Mouse (Mus musculus) T-helper 2 cell (primary cell): ENCODE measurements at regions not wholly inside any gene's neighbourhood (a gene's known extent, or its start where the extent isn't known, plus 50 kb on each side); places are given as distances from the start of the nearest gene placed in this dataset.

ENCODE experiments used
- in situ Hi-C: fragments of 300-600 bp; cut with MboI, MseI; formaldehyde crosslinking; loops from one replicate; pipeline ENCODE4 v1.15.1; 2025; ENCODE audit warnings: high pct_unique_total_duplicates

DNA sequence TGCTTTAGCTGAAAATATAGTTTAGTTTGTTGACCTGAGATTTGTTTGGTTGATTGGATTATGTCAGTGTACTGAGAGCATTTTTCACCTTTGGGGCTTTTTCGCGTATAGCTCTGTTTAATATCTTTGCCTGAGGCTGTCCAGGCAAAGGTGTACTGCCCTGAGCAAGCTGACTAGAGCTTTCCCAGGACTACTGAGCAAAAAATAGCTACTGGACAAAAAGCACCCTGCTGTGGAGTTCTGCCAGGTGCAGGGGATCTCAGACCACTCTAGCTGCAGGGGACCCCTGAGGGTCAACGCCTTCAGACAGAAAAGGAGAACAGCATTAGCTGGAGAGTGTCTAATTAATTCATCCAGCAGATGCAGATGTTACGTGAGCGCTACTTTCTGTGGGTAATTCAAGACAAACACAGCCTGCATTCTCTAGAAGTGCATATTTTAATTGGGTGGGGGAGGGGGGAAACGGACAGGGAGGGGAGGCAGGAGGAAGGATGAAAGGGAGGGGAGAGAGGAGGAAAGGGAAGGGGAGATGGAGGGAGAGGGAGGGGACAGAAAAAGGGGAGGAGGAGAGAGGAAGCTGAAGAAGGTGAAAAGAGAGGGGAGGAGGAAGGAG is 61.7 kb downstream of the Thnsl1 start:
- in situ Hi-C loops = no loop called here

DNA sequence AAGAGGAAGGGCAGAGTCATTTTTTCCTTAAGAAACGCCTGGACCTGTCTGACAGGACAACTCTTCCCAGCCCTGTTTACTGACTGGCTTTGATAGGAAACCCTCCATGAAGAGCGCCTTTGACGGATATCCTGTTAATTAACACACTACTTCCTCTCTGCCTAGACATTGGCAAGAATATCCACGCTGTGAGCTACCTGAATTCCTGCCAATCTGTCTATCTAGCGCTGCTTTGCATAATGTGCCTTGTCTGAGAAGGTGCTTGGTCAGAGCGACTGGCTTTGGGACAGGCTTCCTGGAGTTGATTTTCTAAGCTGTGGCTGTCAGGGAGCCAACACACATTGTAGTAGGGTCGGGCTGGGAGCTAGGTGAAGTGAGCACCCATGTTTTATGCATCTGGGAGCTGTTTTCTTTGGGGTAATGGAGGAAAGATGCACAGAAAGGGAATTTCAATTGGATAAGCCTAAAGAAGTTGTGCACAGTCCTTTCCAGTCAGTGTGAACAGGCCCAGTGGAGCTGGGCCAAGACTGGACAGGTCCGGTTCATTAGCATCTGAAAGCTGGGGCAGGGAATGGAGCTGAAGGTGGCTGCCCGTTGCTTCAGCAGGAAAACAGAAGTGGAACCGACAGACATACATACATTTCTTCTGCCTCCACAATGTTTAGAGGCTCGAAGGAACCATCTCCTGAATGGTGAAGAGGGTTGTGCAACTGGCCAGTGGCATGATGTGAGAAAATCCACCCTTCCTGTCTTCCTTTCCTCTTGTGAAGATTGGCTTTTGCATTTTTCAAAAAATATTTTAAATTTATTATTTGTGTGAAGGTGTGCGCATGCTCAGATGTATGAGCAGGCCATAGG is 64.7 kb downstream of the Thnsl1 start:
- in situ Hi-C loops = no loop called here

GRCm38 (mm10) chr2:21273416-21273815 is 67.9 kb downstream of the Thnsl1 start:
- in situ Hi-C loops = no loop called here

- in situ Hi-C loops = no loop called here
Observed at GRCm38 (mm10) chr2:21275315-21275714, 69.8 kb downstream of the Thnsl1 start.

GRCm38 (mm10) chr2:21280794-21281420 is 75.4 kb downstream of the Thnsl1 start:
- in situ Hi-C loops = no loop called here

- in situ Hi-C loops = no loop called here
Observed at GRCm38 (mm10) chr2:21282505-21283200, 77.1 kb downstream of the Thnsl1 start.

- in situ Hi-C loops = loop anchor here (5.0 kb wide), 1 partner anchor 622 kb away; no protein-coding TSS in a partner anchor
Observed at GRCm38 (mm10) chr2:21284881-21285280, 79.4 kb downstream of the Thnsl1 start.

GRCm38 (mm10) chr2:21287786-21288185 is 79.6 kb upstream of the Gpr158 start:
- in situ Hi-C loops = loop anchor here (5.0 kb wide), 1 partner anchor 620 kb away; no protein-coding TSS in a partner anchor

DNA sequence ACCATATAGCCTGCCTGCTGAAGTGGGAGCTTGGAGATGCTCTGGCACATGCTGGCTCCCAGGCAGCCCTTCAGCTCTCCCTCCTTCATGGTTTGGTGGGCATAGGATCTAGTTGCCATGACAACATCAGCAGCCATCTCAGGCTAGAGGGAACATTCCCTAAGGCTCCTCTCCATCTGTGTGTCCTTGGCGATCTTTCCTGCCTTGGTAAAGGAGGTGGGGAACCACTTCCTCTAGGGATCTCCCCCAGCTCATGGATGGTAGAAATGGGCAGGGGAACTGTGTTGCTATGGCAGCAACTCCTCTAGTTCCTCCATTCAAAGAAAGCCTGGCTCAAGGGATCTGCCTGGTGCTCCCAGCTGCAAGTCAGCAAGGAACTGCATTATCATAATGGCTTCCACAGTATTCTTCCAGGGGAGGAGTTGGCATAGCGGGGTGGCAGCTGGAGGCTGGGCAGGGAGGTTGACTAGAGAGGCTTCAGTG is 74.6 kb upstream of the Gpr158 start:
- in situ Hi-C loops = no loop called here

- in situ Hi-C loops = no loop called here
Observed at GRCm38 (mm10) chr2:21294002-21294401, 73.3 kb upstream of the Gpr158 start.

- in situ Hi-C loops = no loop called here
Observed at GRCm38 (mm10) chr2:21299681-21300080, 67.7 kb upstream of the Gpr158 start.
